ENCODE assay signal across 8 mouse cellular contexts in the genomic region with DNA sequence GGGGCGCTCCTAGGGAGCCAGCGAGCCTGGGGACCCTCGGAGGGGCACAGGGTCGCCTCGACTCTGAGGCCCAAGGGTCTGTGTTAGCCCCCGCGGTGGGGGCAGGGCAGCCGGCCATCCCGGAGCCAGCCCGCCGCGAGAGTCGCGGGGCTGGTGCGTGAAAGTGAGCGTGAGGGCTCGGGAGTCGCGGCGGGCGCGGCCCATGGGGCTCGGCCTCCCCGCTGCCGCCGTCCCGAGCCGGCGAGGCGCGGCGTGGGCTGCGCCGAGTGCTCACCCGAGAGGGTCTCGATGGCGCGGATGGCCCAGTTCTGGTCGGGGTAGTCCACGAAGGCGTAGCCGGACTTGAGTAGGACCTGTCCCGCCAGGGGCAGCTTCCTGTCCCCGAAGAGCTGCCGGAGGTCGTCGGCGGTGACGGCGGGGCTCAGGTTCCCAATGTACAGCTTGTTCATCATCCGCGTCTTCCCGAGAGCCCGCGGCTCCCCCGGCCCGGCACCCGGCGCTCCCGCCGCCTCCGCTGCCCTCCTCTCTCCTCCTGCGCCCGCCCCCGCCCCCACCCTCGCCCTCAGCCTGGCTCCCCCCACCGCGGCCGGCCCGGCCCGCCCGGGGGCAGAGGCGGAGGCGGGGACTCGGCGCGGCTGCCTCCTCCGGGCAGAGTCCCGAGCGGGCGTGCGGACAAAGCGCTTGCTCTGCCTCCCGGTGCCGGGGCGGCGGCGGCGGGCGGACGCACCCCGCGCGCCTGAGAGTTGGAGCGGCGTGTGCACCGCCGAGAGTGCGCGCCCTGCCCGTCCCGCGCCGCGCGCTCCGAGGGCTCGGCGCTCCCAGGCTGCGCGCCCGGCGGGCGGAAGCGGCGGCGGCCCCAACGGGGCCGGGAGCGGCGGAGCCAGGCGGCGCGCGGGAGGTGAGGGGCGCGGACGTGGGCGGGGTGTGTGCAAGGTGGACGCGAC. TPM values are rescaled to one million over a fixed set of nuclear protein-coding genes. Genes with fewer than 3 reads are reported as not detected.
DNase-seq lines count a peak whose midpoint lies in the region; ATAC-seq and TF ChIP-seq lines count a peak whose summit lies in the region.

Gene Igf2bp2, minus strand, starts transcription at position 788 of the 944 bp plus-strand sequence.

- peak within 1 kb of the TSS; percentile 97 for H3K9ac ChIP-seq in heart, embryonic 15.5 days
- peak within 1 kb of the TSS; percentile 93 for H3K9ac ChIP-seq in kidney, postnatal 0 days (ENCODE audit: low read depth, low read length)

- peak within 1 kb of the TSS; percentile 97 for H3K4me3 ChIP-seq in forebrain, embryonic 10.5 days
- peak within 1 kb of the TSS; percentile 97 for H3K4me3 ChIP-seq in heart, embryonic 15.5 days
- peak within 1 kb of the TSS; percentile 99 for H3K4me3 ChIP-seq in kidney, postnatal 0 days (replicated peaks; ENCODE audit: low read depth, low read length)

- peaks cover 2% of the 10 kb centered on the region; the same call in 1 of the 2 replicates for H3K36me3 ChIP-seq in forebrain, embryonic 10.5 days (replicated peaks)
- no peaks in the 10 kb centered on the region for H3K36me3 ChIP-seq in heart, embryonic 15.5 days
- H3K36me3 ChIP-seq in kidney, postnatal 0 days (ENCODE audit: insufficient read depth, low read length), result no peaks in the 10 kb centered on the region

- TF ChIP-seq CTCF in kidney, postnatal 0 days (IDR thresholded peaks at IDR 0.05; ENCODE audit: low read depth), result no peak

- peak; percentile 88 for ATAC-seq in heart, embryonic 15.5 days (replicated peaks; ENCODE audit: insufficient number of reproducible peaks, insufficient read depth, low FRiP score, low read depth)
- peak; percentile 82 for ATAC-seq in kidney, postnatal 0 days (replicated peaks; ENCODE audit: low FRiP score, low read depth)

- H3K4me2 ChIP-seq in heart, embryonic 15.5 days, result peak within 1 kb of the TSS; percentile 90
- H3K4me2 ChIP-seq in kidney, postnatal 0 days (ENCODE audit: low read length), result peak within 1 kb of the TSS; percentile 83

- 3% methylated on average over 117 of the region's 131 CpGs for WGBS in forebrain, embryonic 10.5 days
- WGBS in heart, embryonic 15.5 days, result under 1% methylated on average over 99 of the region's 131 CpGs
- under 1% methylated on average over 95 of the region's 131 CpGs for WGBS in kidney, postnatal 0 days

- H3K4me1 ChIP-seq in forebrain, embryonic 10.5 days, result peaks cover 41% of the 10 kb centered on the region
- peaks cover 16% of the 10 kb centered on the region for H3K4me1 ChIP-seq in heart, embryonic 15.5 days (replicated peaks)
- no peaks in the 10 kb centered on the region for H3K4me1 ChIP-seq in kidney, postnatal 0 days (replicated peaks; ENCODE audit: insufficient read depth, low read length)

- peak; percentile 59 to 66 for DNase-seq in urinary bladder, adult 18-20 months (ENCODE audit: low spot score in 2 of 2)
- DNase-seq in urinary bladder, postnatal 10 days (ENCODE audit: low spot score), result no peak
- peak; percentile 77 for DNase-seq in forebrain, embryonic 10.5 days (ENCODE audit: extremely low spot score, low spot score)
- peak; percentile 67 for DNase-seq in kidney, postnatal 0 days (ENCODE audit: low spot score)
- DNase-seq in lung, postnatal 25 days (ENCODE audit: low spot score), result peak; percentile 54
- peak; percentile 14 for DNase-seq in right cerebral cortex, postnatal 25 days
- DNase-seq in layer of hippocampus, adult 11-12 months (ENCODE audit: low spot score), result no peak

- H3K27me3 ChIP-seq in forebrain, embryonic 10.5 days (ENCODE audit: poor library complexity, severe bottlenecking), result peaks cover 9% of the 10 kb centered on the region; the same call in 1 of the 2 replicates
- no peaks in the 10 kb centered on the region for H3K27me3 ChIP-seq in heart, embryonic 15.5 days
- no peaks in the 10 kb centered on the region for H3K27me3 ChIP-seq in kidney, postnatal 0 days (ENCODE audit: insufficient read depth, low read length)

- H3K27ac ChIP-seq in forebrain, embryonic 10.5 days, result peak within 1 kb of the TSS; percentile 99
- H3K27ac ChIP-seq in heart, embryonic 15.5 days, result peak within 1 kb of the TSS; percentile 93
- H3K27ac ChIP-seq in kidney, postnatal 0 days, result peak within 1 kb of the TSS; percentile 88

- 0 out of 2 replicates have a peak, but pooled peaks cover 2% of the 10 kb centered on the region for H3K9me3 ChIP-seq in forebrain, embryonic 10.5 days
- H3K9me3 ChIP-seq in heart, embryonic 15.5 days (replicated peaks), result no peaks in the 10 kb centered on the region
- H3K9me3 ChIP-seq in kidney, postnatal 0 days (replicated peaks; ENCODE audit: low read length), result no peaks in the 10 kb centered on the region

RNA-seq across cellular contexts. Expression of gene Igf2bp2, which starts in this region (rescaled TPM):
- polyA plus RNA-seq in forebrain, embryonic 10.5 days (2016; fragmentation: Nextera tagmentation; extraction: Ambion mirVana), result 161 and 179 TPM in 2 replicates
- polyA plus RNA-seq in heart, embryonic 15.5 days (2015; fragmentation: Nextera tagmentation; extraction: Ambion mirVana), result 34.5 and 43.1 TPM in 2 replicates
- polyA plus RNA-seq in kidney, postnatal 0 days (2015; fragmentation: Nextera tagmentation; extraction: Ambion mirVana), result 34.8 and 35.0 TPM in 2 replicates

Comparison
In these comparisons a context has a peak if more than half of its experiments do, and no peak if none do; other contexts are left out.
1. DNase-seq: peak in urinary bladder, adult 18-20 months (2 of 2), forebrain, embryonic 10.5 days (single experiment), kidney, postnatal 0 days (single experiment), lung, postnatal 25 days (single experiment) and right cerebral cortex, postnatal 25 days (single experiment); none in urinary bladder, postnatal 10 days (single experiment) and layer of hippocampus, adult 11-12 months (single experiment).
2. Peak in every context shown above with its lines, with median percentiles within 50 percentile points of each other: H3K27ac ChIP-seq and H3K4me3 ChIP-seq.